16 mouse cellular contexts compared by ENCODE assay signal in genomic region chr1:151979803-151980456, GRCm38 (mm10).
A peak's percentile ranks its signal among the peaks of the same experiment; 100 is the strongest.
DNase-seq lines count a peak whose midpoint lies in the region; ATAC-seq and TF ChIP-seq lines count a peak whose summit lies in the region.
"Had no signal": no experiment of that assay in that cellular context is flagged by ENCODE, and none has a peak within 500 bp of the region (broad histone marks: within the 10 kb centered on the region; RNA-seq: fewer than 3 reads in every experiment).

No protein-coding gene starts in this region.

- no peaks in the 10 kb centered on the region for H3K9me3 ChIP-seq in hindbrain, embryonic 13.5 days
- no peaks in the 10 kb centered on the region for H3K9me3 ChIP-seq in hindbrain, embryonic 11.5 days (ENCODE audit: control insufficient read depth, low read length)
- H3K9me3 ChIP-seq: limb, embryonic 13.5 days; lung, embryonic 15.5 days had no signal

- peaks cover 61% of the 10 kb centered on the region for H3K4me1 ChIP-seq in hindbrain, embryonic 13.5 days (replicated peaks)
- peaks cover 6% of the 10 kb centered on the region; the same call in 1 of the 2 replicates for H3K4me1 ChIP-seq in hindbrain, embryonic 11.5 days (replicated peaks; ENCODE audit: control insufficient read depth, insufficient read depth, low read length)

- DNase-seq in gastrocnemius, adult 2 months, result no peak
- no peak for DNase-seq in gastrocnemius, postnatal 14 days
- no peak for DNase-seq in hindbrain, embryonic 11.5 days (ENCODE audit: low spot score)
- DNase-seq in CD4-positive, CD25-positive, alpha-beta regulatory T cell, adult 2 months (ENCODE audit: low read depth, low spot score), result peak; percentile 14
- no peak for DNase-seq in frontal cortex, postnatal 10 days (ENCODE audit: low spot score in 2 of 2)
- DNase-seq in cerebellum, adult 9-10 months, result no peak
- DNase-seq: gastrocnemius, postnatal 10 days; right cerebral cortex, adult 18-20 months had no signal

- 82% methylated on average over 13 of the region's 13 CpGs for WGBS in hindbrain, embryonic 13.5 days
- 90% methylated on average over 13 of the region's 13 CpGs for WGBS in hindbrain, embryonic 11.5 days

- H3K36me3 ChIP-seq in hindbrain, embryonic 13.5 days, result no peaks in the 10 kb centered on the region
- no peaks in the 10 kb centered on the region for H3K36me3 ChIP-seq in hindbrain, embryonic 11.5 days (ENCODE audit: control insufficient read depth, insufficient read depth, low read length)
- H3K36me3 ChIP-seq: G1E; lung, embryonic 15.5 days had no signal

- H3K9ac ChIP-seq in hindbrain, embryonic 13.5 days, result no peak overlapping the region
- no peak overlapping the region for H3K9ac ChIP-seq in hindbrain, embryonic 11.5 days (ENCODE audit: low read depth, low read length)
- H3K9ac ChIP-seq: limb, embryonic 13.5 days; lung, embryonic 15.5 days had no signal

- H3K4me3 ChIP-seq in gastrocnemius, adult 2 months, result peak overlapping the region; percentile 29
- H3K4me3 ChIP-seq in hindbrain, embryonic 13.5 days, result no peak overlapping the region
- no peak overlapping the region for H3K4me3 ChIP-seq in hindbrain, embryonic 11.5 days (ENCODE audit: low read depth, low read length)
- H3K4me3 ChIP-seq: layer of hippocampus, adult 2 months; left cerebral cortex, adult 2 months; limb, embryonic 13.5 days; lung, embryonic 15.5 days had no signal

- intact Hi-C loops in gastrocnemius, adult 2 months (cut with DNase I), result loop anchor here (2.0 to 5.0 kb wide), 2 partner anchors 93 to 197 kb away; no protein-coding TSS in a partner anchor
- intact Hi-C loops in gastrocnemius, postnatal 14 days (cut with DNase I; ENCODE audit: low total_unique reads), result no loop called here

- no peak overlapping the region for H3K4me2 ChIP-seq in hindbrain, embryonic 13.5 days
- H3K4me2 ChIP-seq in hindbrain, embryonic 11.5 days (replicated peaks; ENCODE audit: low read depth, low read length), result no peak overlapping the region
- H3K4me2 ChIP-seq: limb, embryonic 13.5 days; lung, embryonic 15.5 days had no signal

- no peak for TF ChIP-seq CTCF in gastrocnemius, adult 2 months (IDR thresholded peaks at IDR 0.05)

- peak overlapping the region; percentile 66 for H3K27ac ChIP-seq in gastrocnemius, adult 2 months
- peak overlapping the region; percentile 5; the same call in 1 of the 2 replicates for H3K27ac ChIP-seq in hindbrain, embryonic 13.5 days
- no peak overlapping the region for H3K27ac ChIP-seq in hindbrain, embryonic 11.5 days (ENCODE audit: low read depth, low read length)
- H3K27ac ChIP-seq: layer of hippocampus, adult 2 months; left cerebral cortex, adult 2 months; limb, embryonic 13.5 days; lung, embryonic 15.5 days had no signal

- ATAC-seq in hindbrain, embryonic 13.5 days (ENCODE audit: low FRiP score), result no peak
- ATAC-seq in hindbrain, embryonic 11.5 days (ENCODE audit: low FRiP score), result no peak
- peak; percentile 76 to 79 for ATAC-seq in hematopoietic stem cell, adult 5-6 weeks (replicated peaks in 1 of 2; ENCODE audit: insufficient read depth in 1 of 2, low FRiP score in 2 of 2, low TSS enrichment in 1 of 2, low read depth in 1 of 2, poor library complexity in 2 of 2, severe bottlenecking in 2 of 2)
- ATAC-seq: forebrain, embryonic 14.5 days had no signal

- no peaks in the 10 kb centered on the region for H3K27me3 ChIP-seq in hindbrain, embryonic 13.5 days
- H3K27me3 ChIP-seq in hindbrain, embryonic 11.5 days (ENCODE audit: control insufficient read depth, insufficient read depth, low read length), result no peaks in the 10 kb centered on the region
- H3K27me3 ChIP-seq: limb, embryonic 13.5 days; lung, embryonic 15.5 days had no signal

Comparison
In these comparisons a context has a peak if more than half of its experiments do, and no peak if none do; other contexts are left out.
1. ATAC-seq: peak in hematopoietic stem cell, adult 5-6 weeks (2 of 2); none in hindbrain, embryonic 13.5 days (single experiment) and hindbrain, embryonic 11.5 days (single experiment).